Mouse (Mus musculus): Measurements from ENCODE around the gene Olfr272. TPM values are rescaled to one million over a fixed set of nuclear protein-coding genes. Genes with fewer than 3 reads are reported as not detected.

Gene Olfr272
- total RNA-seq (2021): not detected

DNA sequence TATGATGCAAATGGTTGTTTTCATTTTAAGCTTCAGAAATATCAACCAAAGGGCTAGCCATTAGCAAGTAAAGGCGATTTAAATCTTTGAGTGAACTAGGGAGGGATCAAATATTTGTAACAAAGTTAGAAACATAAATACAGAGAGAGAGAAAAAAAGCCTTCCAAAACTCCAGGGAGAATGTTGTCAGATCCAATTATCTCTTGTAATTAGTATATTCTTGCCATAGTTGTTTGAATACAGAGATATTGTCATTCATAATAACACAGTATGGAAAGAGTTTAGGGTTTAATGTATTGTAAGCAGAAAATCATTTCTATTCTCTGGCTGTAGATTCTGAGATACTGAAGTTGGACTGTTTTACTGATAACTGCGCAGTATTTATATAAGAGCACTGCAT, at the start of gene Olfr272:
Olfr272 (minus strand) TSS at position 101 of the 400 bp plus-strand sequence.
- DNase-seq (ENCODE audit: low spot score in 2 of 2): no peak
- intact Hi-C loops (cut with DNase I): no loop called here

GRCm38 (mm10) chr4:52964247-52964646, 45.3 kb upstream of the Olfr272 start, which contains the start of gene Olfr270:
Gene Olfr270 (plus strand): TSS chr4:52964547.
- DNase-seq (ENCODE audit: low spot score in 2 of 2): no peak
- intact Hi-C loops (cut with DNase I): no loop called here

GRCm38 (mm10) chr4:52958693-52959092, 39.7 kb upstream of the Olfr272 start:
- intact Hi-C loops (cut with DNase I): no loop called here
- DNase-seq (ENCODE audit: low spot score in 2 of 2): peak; percentile 42 to 54

GRCm38 (mm10) chr4:52949005-52949404, 30.0 kb upstream of the Olfr272 start:
- intact Hi-C loops (cut with DNase I): no loop called here
- no peak for DNase-seq (ENCODE audit: low spot score in 2 of 2)

DNA sequence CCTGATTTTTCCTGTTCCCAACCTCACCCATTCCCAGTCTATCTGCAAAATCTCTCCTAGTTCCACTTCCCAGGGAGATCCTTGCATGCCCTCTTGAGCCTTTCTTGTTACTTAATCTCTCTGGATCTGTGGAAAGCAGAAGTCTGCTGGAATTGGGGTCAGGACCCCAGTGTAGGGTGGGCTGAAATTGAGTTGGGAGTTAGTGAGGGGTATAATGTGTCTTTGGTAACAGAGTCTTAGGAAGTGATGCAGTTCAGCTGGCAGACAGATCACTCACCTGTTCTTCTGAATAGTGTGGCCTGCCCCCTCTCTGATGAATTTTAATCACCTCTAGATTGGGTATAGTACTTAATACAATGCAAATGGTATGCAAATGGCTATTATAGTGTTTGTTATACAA, 27.7 kb upstream of the Olfr272 start:
- DNase-seq (ENCODE audit: low spot score in 2 of 2): no peak
- intact Hi-C loops (cut with DNase I): no loop called here

DNA sequence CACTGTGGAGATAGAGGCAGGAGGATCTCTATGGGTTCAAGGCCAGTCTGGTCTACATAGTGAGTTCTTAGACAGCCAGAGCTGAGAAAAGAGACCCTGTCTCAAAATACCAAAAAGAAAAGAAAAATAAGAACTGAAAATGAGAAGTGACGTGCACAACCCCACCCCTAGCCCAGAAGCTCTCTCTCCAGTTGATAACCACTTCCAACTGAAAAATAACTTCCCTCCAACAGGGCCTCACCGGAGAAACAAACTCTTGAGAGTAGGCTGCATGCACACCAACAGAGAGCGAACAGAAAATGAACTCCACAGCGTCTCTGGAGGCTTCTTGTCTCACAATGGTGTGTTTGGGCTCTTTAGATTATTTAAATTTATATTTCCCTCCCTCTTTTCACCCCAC, 11.5 kb upstream of the Olfr272 start:
- intact Hi-C loops (cut with DNase I): no loop called here
- no peak for DNase-seq (ENCODE audit: low spot score in 2 of 2)

GRCm38 (mm10) chr4:52917311-52917688, 1.7 kb downstream of the Olfr272 start:
- intact Hi-C loops (cut with DNase I): no loop called here
- no peak for DNase-seq (ENCODE audit: low spot score in 2 of 2)

DNA sequence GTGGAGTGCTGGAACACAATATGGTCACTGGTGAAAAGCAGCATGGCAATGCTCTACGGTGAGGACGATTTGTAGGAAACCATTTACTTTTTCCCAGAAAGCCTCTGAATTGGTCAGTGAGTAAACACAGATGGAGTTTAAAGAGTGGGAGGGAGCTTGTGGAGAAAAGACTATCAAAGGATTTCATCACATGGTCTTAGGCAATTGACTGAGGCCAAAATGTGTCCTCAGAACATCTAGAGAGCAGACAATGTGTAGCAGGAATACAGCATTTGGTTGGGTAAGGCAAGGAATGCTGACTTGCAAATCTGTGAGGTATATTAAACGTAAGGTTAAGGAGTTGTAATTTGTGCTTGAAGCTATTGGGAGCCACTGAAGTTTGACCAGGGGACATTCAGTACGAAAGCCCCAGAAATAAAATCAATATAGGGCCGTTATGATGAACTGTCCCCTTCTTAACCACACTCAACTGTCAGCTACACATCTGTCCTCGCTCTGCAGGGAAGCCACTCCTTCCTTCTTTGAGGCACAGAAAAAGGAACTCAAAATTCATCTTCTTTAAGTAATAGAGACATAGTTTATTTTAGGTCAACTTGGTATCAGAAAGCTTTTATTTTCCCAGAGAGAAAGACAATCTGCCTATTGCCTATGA, 2.2 kb downstream of the Olfr272 start:
- intact Hi-C loops (cut with DNase I): no loop called here

GRCm38 (mm10) chr4:52912409-52912808, 6.6 kb downstream of the Olfr272 start:
- intact Hi-C loops (cut with DNase I): no loop called here
- no peak for DNase-seq (ENCODE audit: low spot score in 2 of 2)

More for the DNA sequence above, 2.2 kb downstream of the Olfr272 start:
- no peak for DNase-seq (ENCODE audit: low spot score in 2 of 2)

GRCm38 (mm10) chr4:52909542-52909941, 9.4 kb downstream of the Olfr272 start:
- intact Hi-C loops (cut with DNase I): no loop called here
- DNase-seq (ENCODE audit: low spot score in 2 of 2): no peak

- DNase-seq (ENCODE audit: low spot score in 2 of 2): peak; percentile 16 to 17
- intact Hi-C loops (cut with DNase I): no loop called here
These were observed 54.8 kb downstream of the Olfr272 start for GRCm38 (mm10) chr4:52864156-52864555.

Other genes with a start within 250 kb of the Olfr272 start
- not detected for gene Olfr275, start 104.6 kb downstream of the Olfr272 start, total RNA-seq (2021)
- gene Olfr273, start 59.9 kb downstream of the Olfr272 start, total RNA-seq (2021): not detected
- gene Olfr270, start 45.4 kb upstream of the Olfr272 start, total RNA-seq (2021): not detected
- gene Nipsnap3a, start 70.1 kb upstream of the Olfr272 start, total RNA-seq (2021): not detected
- 10 to 100 TPM; 12.1 to 14.1 TPM for gene Nipsnap3b, start 92.7 kb upstream of the Olfr272 start, total RNA-seq (2021)
- 10 to 100 TPM; 15.9 to 19.5 TPM for gene Abca1, start 240.7 kb upstream of the Olfr272 start, total RNA-seq (2021)

Data from left cerebral cortex, postnatal 36 days (tissue).